Mouse (Mus musculus) lung, embryonic 16.5 days (tissue): ENCODE results near the gene Plxnc1. TPM values are rescaled to one million over a fixed set of nuclear protein-coding genes. Genes with fewer than 3 reads are reported as not detected.

ENCODE experiments used
- ATAC-seq: fragments of 200-750 bp; cut with Nextera tagmentation; 2 replicates; pipeline ENCODE4 v1.8.0; 2017; ENCODE audit warnings: low read depth, mild to moderate bottlenecking, moderate library complexity
- H3K27ac ChIP-seq: fragments of 300-500 bp; sonication (generic); 2 replicates; pipeline ENCODE4 v1.5.1; 2014; ENCODE audit warnings: mild to moderate bottlenecking, control low read depth, low read length
- H3K27me3 ChIP-seq: fragments of 300-500 bp; sonication (generic); 2 replicates; pipeline ENCODE4 v1.6.1; 2014; ENCODE audit warnings: low read depth, low read length, mixed read lengths; ENCODE audit not compliant: control insufficient read depth, insufficient read depth
- H3K36me3 ChIP-seq: fragments of 300-500 bp; sonication (generic); 2 replicates; pipeline ENCODE4 v1.6.1; 2014; ENCODE audit warnings: low read length; ENCODE audit not compliant: control insufficient read depth, insufficient read depth
- H3K4me1 ChIP-seq: fragments of 300-500 bp; sonication (generic); replicated peaks from 2 replicates; pipeline ENCODE4 v1.6.1; 2014; ENCODE audit warnings: low read length, mixed read lengths; ENCODE audit not compliant: control insufficient read depth, insufficient read depth
- H3K4me2 ChIP-seq: fragments of 300-500 bp; sonication (generic); 2 replicates; pipeline ENCODE4 v1.6.1; 2014; ENCODE audit warnings: low read depth, low read length, control low read depth
- H3K4me3 ChIP-seq: fragments of 300-500 bp; sonication (generic); 2 replicates; pipeline ENCODE4 v1.5.1; 2014; ENCODE audit warnings: mild to moderate bottlenecking, low read length, control low read depth
- H3K9ac ChIP-seq: fragments of 300-500 bp; sonication (generic); 2 replicates; pipeline ENCODE4 v1.6.1; 2014; ENCODE audit warnings: low read length, control low read depth
- H3K9me3 ChIP-seq: fragments of 300-500 bp; sonication (generic); 2 replicates; pipeline ENCODE4 v1.6.1; 2016; ENCODE audit warnings: low read length; ENCODE audit not compliant: control insufficient read depth
- WGBS: fragments of 180-500 bp; shearing (Covaris S2); extraction: QIAGEN DNeasy Blood & Tissue Kit; methylation state at CpG from one replicate; pipeline ENCODE4 v1.1.7; 2014; 5-methylcytosine and 5-hydroxymethylcytosine counted together
- polyA plus RNA-seq: library from polyadenylated mRNA; unstranded; fragments of >200 nt; fragmentation: Nextera tagmentation; extraction: Ambion mirVana; gene quantifications from 2 replicates; pipeline ENCODE4 v1.2.1, GENCODE M21; 2015

Gene Plxnc1
- polyA plus RNA-seq, 1 experiment from 2014 or later = 5.8 TPM

DNA sequence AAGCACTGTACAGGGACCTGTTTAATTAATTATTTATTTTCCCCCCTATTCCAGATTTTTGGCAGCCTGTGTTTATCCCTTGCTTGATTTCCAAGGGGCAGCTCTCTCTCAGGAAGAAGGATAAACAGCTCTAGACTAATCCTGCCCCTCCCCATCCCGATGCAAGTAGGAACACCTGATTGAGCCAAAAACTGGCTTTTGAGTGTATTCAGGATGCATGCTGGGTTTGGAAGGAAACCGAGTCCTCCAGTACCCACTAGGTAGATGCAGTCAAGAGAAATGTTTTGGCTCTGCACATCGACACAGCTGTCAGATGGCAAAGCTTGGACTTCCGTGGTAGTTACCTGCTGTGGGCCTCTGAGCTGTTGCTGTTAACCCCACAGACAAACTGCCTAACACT is 3.1 kb downstream of the Plxnc1 start:
- H3K27ac ChIP-seq = no peak overlapping the region
- WGBS = 25% methylated on average over 4 of the region's 4 CpGs
- ATAC-seq = no peak
- H3K9me3 ChIP-seq = no peaks in the 10 kb centered on the region
- peak overlapping the region; percentile 100 for H3K4me2 ChIP-seq
- peak overlapping the region; percentile 14; the same call in 1 of the 2 replicates for H3K4me3 ChIP-seq
- H3K4me1 ChIP-seq = peaks cover 17% of the 10 kb centered on the region
- H3K36me3 ChIP-seq = no peaks in the 10 kb centered on the region
- no peak overlapping the region for H3K9ac ChIP-seq
- H3K27me3 ChIP-seq = peaks cover 17% of the 10 kb centered on the region

DNA sequence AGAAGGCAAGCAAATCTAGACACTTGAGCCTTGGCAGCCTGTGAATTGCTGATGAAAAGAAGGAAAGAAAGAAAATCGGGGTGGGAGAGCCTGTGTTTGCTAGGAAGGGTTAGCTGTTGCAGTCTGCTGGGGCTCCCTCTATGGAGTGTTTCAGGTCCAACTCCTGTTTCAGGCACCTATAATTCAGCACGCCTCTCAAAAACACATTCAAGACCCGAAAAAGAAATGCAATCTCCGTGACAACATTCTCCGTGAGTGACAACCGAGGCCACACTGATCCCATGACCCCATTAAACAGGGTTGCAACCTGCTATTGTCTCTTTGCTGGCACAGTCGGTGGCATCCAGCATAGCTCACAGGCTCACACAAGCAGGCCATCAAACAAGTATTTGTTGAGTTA is 3.8 kb downstream of the Plxnc1 start:
- no peak overlapping the region for H3K4me3 ChIP-seq
- no peak overlapping the region for H3K4me2 ChIP-seq
- ATAC-seq = no peak
- H3K9ac ChIP-seq = no peak overlapping the region
- H3K9me3 ChIP-seq = no peaks in the 10 kb centered on the region
- H3K36me3 ChIP-seq = no peaks in the 10 kb centered on the region
- H3K4me1 ChIP-seq = peaks cover 17% of the 10 kb centered on the region
- H3K27ac ChIP-seq = no peak overlapping the region
- 32% methylated on average over 7 of the region's 7 CpGs for WGBS
- H3K27me3 ChIP-seq = peaks cover 15% of the 10 kb centered on the region

DNA sequence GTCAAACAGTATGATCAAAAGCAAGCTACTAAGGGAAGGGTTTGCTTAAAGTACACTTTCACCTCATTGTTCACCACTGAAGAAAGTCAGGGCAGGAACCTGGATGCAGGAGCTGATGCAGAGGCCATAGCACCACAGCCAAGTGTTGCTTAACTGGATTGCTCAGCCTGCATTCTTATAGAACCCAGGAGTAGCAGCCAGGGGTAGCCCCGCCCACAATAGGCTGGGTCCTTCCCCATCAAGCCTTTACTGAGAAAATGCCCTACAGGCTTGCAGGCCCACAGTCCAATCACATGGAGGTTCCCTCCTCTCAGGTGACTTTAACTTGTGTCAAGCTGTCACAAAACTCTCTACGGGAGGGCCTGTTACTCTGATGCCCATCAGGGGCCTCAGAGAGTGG is 4.6 kb downstream of the Plxnc1 start:
- no peaks in the 10 kb centered on the region for H3K9me3 ChIP-seq
- H3K27ac ChIP-seq = no peak overlapping the region
- H3K4me2 ChIP-seq = no peak overlapping the region
- no peak for ATAC-seq
- 34% methylated on average over 2 of the region's 2 CpGs for WGBS
- no peak overlapping the region for H3K9ac ChIP-seq
- H3K27me3 ChIP-seq = peaks cover 13% of the 10 kb centered on the region
- no peaks in the 10 kb centered on the region for H3K36me3 ChIP-seq
- H3K4me1 ChIP-seq = peaks cover 13% of the 10 kb centered on the region
- no peak overlapping the region for H3K4me3 ChIP-seq

DNA sequence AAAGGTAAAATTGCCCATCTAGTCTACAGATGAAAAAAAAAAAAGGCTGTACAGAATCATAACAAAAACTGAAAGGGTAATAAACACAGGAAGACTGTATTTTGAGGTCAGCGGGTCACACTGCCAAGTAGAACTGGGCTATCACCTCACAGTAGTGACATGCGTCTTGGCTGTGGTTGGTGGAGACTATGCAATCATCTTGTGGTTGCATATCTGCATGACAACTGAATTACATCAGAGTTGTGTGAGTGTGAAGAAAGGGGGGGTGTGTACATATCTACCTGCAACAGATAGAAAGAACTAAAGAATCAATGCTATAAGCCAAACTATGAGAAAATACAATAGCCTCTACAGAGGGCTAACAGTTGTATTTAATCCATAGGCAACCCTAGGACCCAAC is 5.7 kb downstream of the Plxnc1 start:
- no peak for ATAC-seq
- Histone ChIP-seq H3K36me3 (no peaks in the 10 kb centered on the region), H3K4me1 (peaks cover 11% of the 10 kb centered on the region), H3K9me3 (no peaks in the 10 kb centered on the region), H3K27me3 (peaks cover 13% of the 10 kb centered on the region), H3K4me3 (no peak overlapping the region), H3K27ac (no peak overlapping the region), H3K9ac (no peak overlapping the region), H3K4me2 (no peak overlapping the region)
- 96% methylated on average over 2 of the region's 2 CpGs for WGBS

DNA sequence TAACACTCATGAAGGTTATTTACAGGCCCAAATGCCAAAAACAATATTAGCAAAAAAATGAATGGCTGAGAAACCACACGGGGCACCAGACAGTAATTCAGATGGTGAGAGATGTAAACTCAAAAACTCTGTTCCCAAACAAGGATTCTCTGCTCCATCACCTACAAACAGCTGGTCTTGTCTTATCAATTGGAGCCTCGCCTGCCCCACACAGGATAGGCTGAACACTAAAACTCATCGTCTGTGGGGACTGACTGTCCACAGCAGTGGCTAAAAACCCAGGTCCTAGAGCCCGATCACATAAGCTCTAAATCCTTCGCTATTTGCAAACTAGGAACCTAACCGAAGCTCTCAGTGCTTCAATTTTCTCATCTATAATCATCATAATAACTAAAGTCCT is 6.3 kb downstream of the Plxnc1 start:
- 76% methylated on average over 6 of the region's 6 CpGs for WGBS
- no peak for ATAC-seq

DNA sequence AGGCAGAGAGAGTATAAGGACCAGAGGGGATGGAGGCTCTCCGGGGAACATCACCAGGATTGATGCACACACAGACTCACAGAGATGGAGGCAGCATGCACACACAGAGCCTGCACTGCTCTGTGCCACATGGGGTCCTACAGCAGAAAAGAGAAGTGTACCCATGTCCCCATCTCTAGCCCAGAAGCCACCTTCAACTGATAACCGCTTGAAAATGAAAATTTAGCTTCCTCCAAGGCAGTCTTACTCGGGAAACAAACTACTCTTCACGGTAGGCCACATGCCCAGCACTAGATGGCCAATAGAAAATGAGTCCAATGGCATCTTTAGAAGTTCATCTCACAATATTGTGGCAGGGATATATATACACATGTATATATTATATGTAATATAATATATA is 9.4 kb downstream of the Plxnc1 start:
- no peak for ATAC-seq
- H3K27ac ChIP-seq = no peak overlapping the region
- H3K9me3 ChIP-seq = no peaks in the 10 kb centered on the region
- peaks cover 6% of the 10 kb centered on the region for H3K4me1 ChIP-seq
- no peaks in the 10 kb centered on the region for H3K36me3 ChIP-seq
- H3K4me2 ChIP-seq = no peak overlapping the region
- no peaks in the 10 kb centered on the region for H3K27me3 ChIP-seq
- no peak overlapping the region for H3K4me3 ChIP-seq
- 86% methylated on average over 4 of the region's 4 CpGs for WGBS
- H3K9ac ChIP-seq = no peak overlapping the region

More for the DNA sequence above, 6.3 kb downstream of the Plxnc1 start:
- Histone ChIP-seq H3K9ac (no peak overlapping the region), H3K4me1 (peaks cover 13% of the 10 kb centered on the region), H3K4me2 (no peak overlapping the region), H3K4me3 (no peak overlapping the region), H3K27ac (no peak overlapping the region), H3K36me3 (no peaks in the 10 kb centered on the region), H3K27me3 (peaks cover 13% of the 10 kb centered on the region), H3K9me3 (no peaks in the 10 kb centered on the region)

DNA sequence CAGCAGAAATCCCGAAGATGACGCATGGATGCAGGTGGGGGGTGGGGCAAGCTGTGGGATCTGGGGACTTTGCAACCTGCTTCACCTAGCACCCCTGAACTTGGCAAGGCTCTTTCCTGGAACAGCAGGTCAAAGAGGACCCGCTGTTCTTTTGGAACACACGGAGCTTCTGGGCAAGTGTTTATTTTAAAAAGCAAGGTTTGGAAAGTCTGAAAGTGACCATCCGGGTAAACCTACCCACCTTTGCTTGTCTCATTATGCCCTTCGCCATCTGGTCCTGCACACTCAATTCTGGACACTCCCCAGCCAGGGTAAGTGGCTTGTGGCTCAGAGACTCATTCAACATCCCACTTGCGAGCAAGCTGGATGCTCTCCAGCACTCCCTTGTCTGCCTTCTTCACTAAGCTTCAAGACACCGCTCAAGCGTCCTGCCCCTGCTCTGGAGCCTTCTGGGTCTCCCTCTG is 10.5 kb downstream of the Plxnc1 start:
- no peaks in the 10 kb centered on the region for H3K36me3 ChIP-seq
- H3K27me3 ChIP-seq = no peaks in the 10 kb centered on the region
- ATAC-seq = no peak
- H3K9me3 ChIP-seq = no peaks in the 10 kb centered on the region
- 70% methylated on average over 9 of the region's 9 CpGs for WGBS
- H3K4me1 ChIP-seq = peaks cover 6% of the 10 kb centered on the region
- H3K9ac ChIP-seq = no peak overlapping the region
- no peak overlapping the region for H3K4me2 ChIP-seq
- no peak overlapping the region for H3K27ac ChIP-seq
- no peak overlapping the region for H3K4me3 ChIP-seq

DNA sequence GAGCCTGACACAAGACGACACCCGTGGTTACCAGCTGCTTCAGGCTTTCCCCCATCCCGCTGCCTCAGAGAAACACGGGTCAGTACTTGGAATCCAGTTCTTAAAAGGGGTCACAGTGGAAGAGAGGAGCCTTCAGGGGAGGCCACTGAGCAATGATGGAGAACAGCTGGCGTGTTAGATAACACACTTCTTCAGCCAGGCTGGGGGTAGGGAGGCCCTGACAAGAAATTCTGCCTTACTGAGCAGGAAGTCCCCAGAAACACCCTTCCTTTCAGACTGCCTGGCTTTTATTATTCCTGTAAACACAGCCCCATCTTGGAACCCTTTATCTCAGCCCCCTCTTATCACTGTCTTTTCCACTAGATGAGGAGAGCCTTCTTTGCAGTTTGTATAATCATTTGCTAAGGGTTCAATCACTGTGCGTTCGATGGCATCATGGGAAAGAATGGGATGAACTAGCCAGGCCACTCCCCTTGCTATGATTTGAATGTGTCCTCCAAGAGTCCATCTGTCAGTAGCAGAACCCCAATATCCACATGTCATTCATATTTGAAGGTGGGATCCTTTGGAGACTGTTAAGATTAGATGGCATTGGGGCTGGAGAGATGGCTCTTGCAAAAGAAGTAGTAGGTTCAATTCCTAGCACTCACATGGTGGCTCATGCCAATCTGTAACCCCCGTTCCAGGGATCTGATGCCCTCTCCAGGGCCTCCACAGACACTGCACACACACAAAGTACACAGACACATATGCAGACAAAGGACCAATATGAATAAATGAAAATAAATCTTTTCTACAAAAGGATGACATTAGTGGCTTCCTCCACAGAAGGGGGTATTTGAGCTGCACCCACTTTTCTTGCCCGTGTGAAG is 12.4 kb downstream of the Plxnc1 start:
- WGBS = 29% methylated on average over 9 of the region's 9 CpGs
- Histone ChIP-seq H3K4me1 (peaks cover 6% of the 10 kb centered on the region), H3K4me2 (no peak overlapping the region; the same call in 1 of the 2 replicates)

DNA sequence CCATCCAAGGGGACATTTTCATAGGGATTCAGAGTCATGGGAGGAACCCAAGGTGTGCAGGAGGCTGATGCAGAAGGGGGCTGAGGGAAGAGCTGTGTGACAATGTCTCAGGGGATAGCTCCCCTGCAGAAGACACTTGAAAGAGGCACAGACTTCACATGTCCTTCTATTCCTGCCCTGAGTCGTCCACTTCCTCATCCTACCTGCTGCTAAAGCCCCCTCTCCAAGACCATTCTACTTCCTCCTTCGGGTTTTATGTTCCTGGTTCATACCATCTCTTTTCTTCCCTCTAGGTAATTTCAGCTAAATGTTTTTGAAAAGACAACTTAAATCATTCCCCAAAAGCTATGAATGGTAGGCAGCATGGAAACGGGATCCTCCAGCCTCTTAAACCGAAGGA is 16.5 kb downstream of the Plxnc1 start:
- H3K4me1 ChIP-seq = peaks cover 6% of the 10 kb centered on the region; the same call in 1 of the 2 replicates
- H3K27me3 ChIP-seq = no peaks in the 10 kb centered on the region
- WGBS = 89% methylated on average over 4 of the region's 4 CpGs
- H3K4me3 ChIP-seq = no peak overlapping the region
- no peak overlapping the region for H3K9ac ChIP-seq
- no peak overlapping the region for H3K4me2 ChIP-seq
- H3K9me3 ChIP-seq = no peaks in the 10 kb centered on the region
- H3K27ac ChIP-seq = no peak overlapping the region
- no peak for ATAC-seq
- H3K36me3 ChIP-seq = no peaks in the 10 kb centered on the region

More for the DNA sequence above, 12.4 kb downstream of the Plxnc1 start:
- Histone ChIP-seq H3K4me3 (no peak overlapping the region), H3K36me3 (no peaks in the 10 kb centered on the region), H3K27me3 (no peaks in the 10 kb centered on the region), H3K27ac (peak overlapping the region; percentile 55), H3K9ac (no peak overlapping the region), H3K9me3 (no peaks in the 10 kb centered on the region)
- peak; percentile 97 for ATAC-seq
